Mouse (Mus musculus) brown adipose tissue, adult 24 weeks (tissue): ENCODE data around the gene Pgf. TPM values are rescaled to one million over a fixed set of nuclear protein-coding genes. Genes with fewer than 3 reads are reported as not detected.
"Not testable (repeated sequence)": the region's sequence is repeated elsewhere in the genome, so short reads cannot be mapped to it uniquely, and the experiment has no call there.

Experiments used
- H3K27ac ChIP-seq: fragments of 200-500 bp; replicated peaks from 2 replicates; pipeline ENCODE4 v1.5.1; 2012; ENCODE audit warnings: low read depth, mild to moderate bottlenecking, low read length
- H3K4me1 ChIP-seq: fragments of 200-500 bp; 2 replicates; pipeline ENCODE4 v1.6.1; 2012; ENCODE audit warnings: low read length, mixed read lengths; ENCODE audit not compliant: control insufficient read depth, insufficient read depth, insufficient read length
- H3K4me3 ChIP-seq: fragments of 200-500 bp; 2 replicates; pipeline ENCODE4 v1.5.1; 2012; ENCODE audit warnings: low read depth, mild to moderate bottlenecking, low read length, moderate library complexity; ENCODE audit not compliant: insufficient read depth
- polyA plus RNA-seq: library from polyadenylated mRNA; stranded (reverse); fragments of >200 nt; gene quantifications from 2 replicates; pipeline ENCODE4 v1.2.4, GENCODE M21; 2012; ENCODE audit not compliant: missing spikeins, insufficient read depth, insufficient read length

Gene Pgf
- polyA plus RNA-seq, 1 experiment: not detected

- no peak overlapping the region for H3K27ac ChIP-seq
Measured at GRCm38 (mm10) chr12:85156324-85156723, 21.3 kb downstream of the Pgf start.

GRCm38 (mm10) chr12:85153011-85153410 lies 24.6 kb downstream of the Pgf start:
- Histone ChIP-seq H3K27ac (no peak overlapping the region), H3K4me1 (no peaks in the 10 kb centered on the region; the same call in 1 of the 2 replicates), H3K4me3 (no peak overlapping the region)

More at GRCm38 (mm10) chr12:85156324-85156723, 21.3 kb downstream of the Pgf start:
- Histone ChIP-seq H3K4me1 (no peaks in the 10 kb centered on the region; the same call in 1 of the 2 replicates), H3K4me3 (no peak overlapping the region)

- Histone ChIP-seq H3K4me1 (no peaks in the 10 kb centered on the region; the same call in 1 of the 2 replicates), H3K4me3 (peak within 1 kb of the TSS; percentile 62), H3K27ac (peak within 1 kb of the TSS; percentile 23)
Measured at GRCm38 (mm10) chr12:85151002-85151774, 26.4 kb downstream of the Pgf start, which contains the start of gene Rps6kl1. Rps6kl1 (minus strand) TSS chr12:85151264.

GRCm38 (mm10) chr12:85150321-85151001 lies 27.1 kb downstream of the Pgf start:
- no peaks in the 10 kb centered on the region; the same call in 1 of the 2 replicates for H3K4me1 ChIP-seq
- peak overlapping the region; percentile 23 for H3K27ac ChIP-seq
- H3K4me3 ChIP-seq: peak overlapping the region; percentile 62

- no peak overlapping the region for H3K27ac ChIP-seq
- no peaks in the 10 kb centered on the region for H3K4me1 ChIP-seq
- H3K4me3 ChIP-seq: no peak overlapping the region
Measured at GRCm38 (mm10) chr12:85146881-85147280, 30.7 kb downstream of the Pgf start.

- Histone ChIP-seq H3K4me1 (no peaks in the 10 kb centered on the region), H3K27ac (no peak overlapping the region), H3K4me3 (no peak overlapping the region)
Measured at GRCm38 (mm10) chr12:85146355-85146754, 31.2 kb downstream of the Pgf start.

GRCm38 (mm10) chr12:85145630-85146029 lies 32.0 kb downstream of the Pgf start:
- H3K4me3 ChIP-seq: no peak overlapping the region
- no peaks in the 10 kb centered on the region for H3K4me1 ChIP-seq
- H3K27ac ChIP-seq: no peak overlapping the region

- H3K4me3 ChIP-seq: no peak overlapping the region
- no peaks in the 10 kb centered on the region for H3K4me1 ChIP-seq
- H3K27ac ChIP-seq: no peak overlapping the region
Measured at GRCm38 (mm10) chr12:85144821-85145220, 32.8 kb downstream of the Pgf start.

- not testable (repeated sequence) for H3K4me1 ChIP-seq, H3K27ac ChIP-seq, H3K4me3 ChIP-seq
Measured at GRCm38 (mm10) chr12:85144276-85144675, 33.3 kb downstream of the Pgf start.

GRCm38 (mm10) chr12:85142803-85143202 lies 34.8 kb downstream of the Pgf start:
- H3K4me3 ChIP-seq: no peak overlapping the region
- H3K4me1 ChIP-seq: no peaks in the 10 kb centered on the region
- H3K27ac ChIP-seq: no peak overlapping the region

- no peaks in the 10 kb centered on the region for H3K4me1 ChIP-seq
- no peak overlapping the region for H3K27ac ChIP-seq
- no peak overlapping the region for H3K4me3 ChIP-seq
Measured at GRCm38 (mm10) chr12:85141096-85141495, 36.5 kb downstream of the Pgf start.

GRCm38 (mm10) chr12:85140036-85140701 lies 37.4 kb downstream of the Pgf start:
- no peak overlapping the region for H3K27ac ChIP-seq
- H3K4me3 ChIP-seq: no peak overlapping the region
- no peaks in the 10 kb centered on the region for H3K4me1 ChIP-seq

GRCm38 (mm10) chr12:85136627-85137026 lies 41.0 kb downstream of the Pgf start:
- Histone ChIP-seq H3K4me1 (no peaks in the 10 kb centered on the region), H3K4me3 (no peak overlapping the region), H3K27ac (no peak overlapping the region)

GRCm38 (mm10) chr12:85135513-85136470 lies 41.8 kb downstream of the Pgf start:
- no peak overlapping the region for H3K27ac ChIP-seq
- H3K4me1 ChIP-seq: no peaks in the 10 kb centered on the region
- H3K4me3 ChIP-seq: no peak overlapping the region
